Mouse (Mus musculus): ENCODE measurements at regions not wholly inside any gene's neighbourhood (a gene's known extent, or its start where the extent isn't known, plus 50 kb on each side); places are given as distances from the start of the nearest gene placed in this dataset.

DNA sequence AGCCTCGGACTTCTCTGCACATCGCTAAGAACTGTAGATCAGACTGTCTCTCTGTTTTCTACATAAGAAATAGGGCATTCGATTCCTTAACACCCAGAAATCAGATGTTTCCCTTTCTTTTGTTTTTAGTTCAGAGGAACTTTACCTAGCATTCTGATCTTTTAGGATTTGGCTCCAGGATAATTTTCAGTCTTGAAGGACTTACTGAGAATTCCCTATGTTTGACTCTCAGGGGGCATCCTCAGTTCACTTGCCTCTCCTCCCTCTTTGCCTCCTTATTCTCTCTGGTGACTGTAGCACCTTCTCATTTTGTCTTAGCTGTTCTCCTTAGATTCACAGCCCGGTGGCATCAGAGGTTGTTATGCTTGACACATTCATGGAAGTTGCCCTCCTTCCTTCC lies 123.8 kb upstream of the Cpm start:
- Histone ChIP-seq H3K9ac (ENCODE audit: low read length) (no peak overlapping the region), H3K4me1 (ENCODE audit: control insufficient read depth in 2 of 2, insufficient read depth in 2 of 2, low read length in 2 of 2) (no peaks in the 10 kb centered on the region), H3K4me3 (ENCODE audit: control insufficient read depth in 1 of 2, insufficient read depth in 1 of 2, low read depth in 1 of 2, low read length in 2 of 2) (no peak overlapping the region), H3K36me3 (ENCODE audit: control insufficient read depth, insufficient read depth, low read length) (no peaks in the 10 kb centered on the region), H3K4me2 (ENCODE audit: low read length) (no peak overlapping the region), H3K27ac (replicated peaks in 1 of 2; ENCODE audit: control insufficient read depth in 1 of 2, insufficient read depth in 1 of 2, low read depth in 2 of 2, low read length in 2 of 2) (no peak overlapping the region), H3K9me3 (ENCODE audit: control insufficient read depth, low read length) (no peaks in the 10 kb centered on the region), H3K27me3 (ENCODE audit: control insufficient read depth, insufficient read depth, low read length) (no peaks in the 10 kb centered on the region)
- 75% methylated on average over 4 of the region's 4 CpGs for WGBS
- no peak for ATAC-seq (ENCODE audit: insufficient number of reproducible peaks, insufficient read depth, low FRiP score, low read depth)

- WGBS, result 76% methylated on average over 3 of the region's 3 CpGs
- H3K36me3 ChIP-seq (ENCODE audit: control insufficient read depth, insufficient read depth, low read length), result no peaks in the 10 kb centered on the region
- H3K4me2 ChIP-seq (ENCODE audit: low read length), result no peak overlapping the region
- no peak overlapping the region for H3K27ac ChIP-seq (replicated peaks in 1 of 2; ENCODE audit: control insufficient read depth in 1 of 2, insufficient read depth in 1 of 2, low read depth in 2 of 2, low read length in 2 of 2)
- H3K4me3 ChIP-seq (ENCODE audit: control insufficient read depth in 1 of 2, insufficient read depth in 1 of 2, low read depth in 1 of 2, low read length in 2 of 2), result no peak overlapping the region
- no peak for ATAC-seq (ENCODE audit: insufficient number of reproducible peaks, insufficient read depth, low FRiP score, low read depth)
- no peaks in the 10 kb centered on the region for H3K27me3 ChIP-seq (ENCODE audit: control insufficient read depth, insufficient read depth, low read length)
- H3K9ac ChIP-seq (ENCODE audit: low read length), result no peak overlapping the region
- no peaks in the 10 kb centered on the region for H3K4me1 ChIP-seq (ENCODE audit: control insufficient read depth in 2 of 2, insufficient read depth in 2 of 2, low read length in 2 of 2)
- no peaks in the 10 kb centered on the region for H3K9me3 ChIP-seq (ENCODE audit: control insufficient read depth, low read length)
Observed at GRCm38 (mm10) chr10:117505057-117505456, 124.2 kb upstream of the Cpm start.

GRCm38 (mm10) chr10:117504267-117504902 lies 124.6 kb upstream of the Cpsf6 start:
- Histone ChIP-seq H3K4me1 (ENCODE audit: control insufficient read depth in 2 of 2, insufficient read depth in 2 of 2, low read length in 2 of 2) (no peaks in the 10 kb centered on the region), H3K4me2 (ENCODE audit: low read length) (no peak overlapping the region), H3K36me3 (ENCODE audit: control insufficient read depth, insufficient read depth, low read length) (no peaks in the 10 kb centered on the region), H3K27ac (replicated peaks in 1 of 2; ENCODE audit: control insufficient read depth in 1 of 2, insufficient read depth in 1 of 2, low read depth in 2 of 2, low read length in 2 of 2) (no peak overlapping the region), H3K9ac (ENCODE audit: low read length) (no peak overlapping the region), H3K9me3 (ENCODE audit: control insufficient read depth, low read length) (no peaks in the 10 kb centered on the region), H3K4me3 (ENCODE audit: control insufficient read depth in 1 of 2, insufficient read depth in 1 of 2, low read depth in 1 of 2, low read length in 2 of 2) (no peak overlapping the region), H3K27me3 (ENCODE audit: control insufficient read depth, insufficient read depth, low read length) (no peaks in the 10 kb centered on the region)
- ATAC-seq (ENCODE audit: insufficient number of reproducible peaks, insufficient read depth, low FRiP score, low read depth), result no peak
- WGBS, result 73% methylated on average over 5 of the region's 5 CpGs

- H3K36me3 ChIP-seq (ENCODE audit: control insufficient read depth, insufficient read depth, low read length), result no peaks in the 10 kb centered on the region
- no peaks in the 10 kb centered on the region for H3K4me1 ChIP-seq (ENCODE audit: control insufficient read depth in 2 of 2, insufficient read depth in 2 of 2, low read length in 2 of 2)
- no peak overlapping the region for H3K9ac ChIP-seq (ENCODE audit: low read length)
- no peak overlapping the region for H3K4me3 ChIP-seq (ENCODE audit: control insufficient read depth in 1 of 2, insufficient read depth in 1 of 2, low read depth in 1 of 2, low read length in 2 of 2)
- H3K4me2 ChIP-seq (ENCODE audit: low read length), result no peak overlapping the region
- ATAC-seq (ENCODE audit: insufficient number of reproducible peaks, insufficient read depth, low FRiP score, low read depth), result no peak
- no peaks in the 10 kb centered on the region for H3K27me3 ChIP-seq (ENCODE audit: control insufficient read depth, insufficient read depth, low read length)
- H3K27ac ChIP-seq (replicated peaks in 1 of 2; ENCODE audit: control insufficient read depth in 1 of 2, insufficient read depth in 1 of 2, low read depth in 2 of 2, low read length in 2 of 2), result no peak overlapping the region
- 74% methylated on average over 22 of the region's 22 CpGs for WGBS
- no peaks in the 10 kb centered on the region for H3K9me3 ChIP-seq (ENCODE audit: control insufficient read depth, low read length)
Observed at GRCm38 (mm10) chr10:117503222-117504184, 123.7 kb upstream of the Cpsf6 start.

DNA sequence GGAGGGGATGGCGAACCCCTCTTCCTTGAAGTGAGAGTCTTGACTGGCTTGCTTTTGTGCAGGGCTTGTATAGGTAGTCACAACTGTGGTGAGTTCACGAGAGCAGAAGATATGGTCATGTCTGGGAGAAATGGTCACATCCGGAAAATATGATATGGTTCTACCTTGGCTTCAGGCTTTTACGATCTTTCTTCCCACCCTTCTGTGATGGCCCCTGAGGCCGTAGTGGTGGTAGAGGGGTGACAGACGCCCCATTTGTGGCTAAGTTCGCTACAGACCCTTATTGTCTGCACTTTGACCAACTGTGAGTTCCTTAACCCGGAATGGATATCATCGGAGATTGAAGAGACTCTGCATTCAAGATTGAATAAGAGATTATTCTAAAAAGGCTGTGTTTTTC lies 122.9 kb upstream of the Cpsf6 start:
- no peak overlapping the region for H3K27ac ChIP-seq (replicated peaks in 1 of 2; ENCODE audit: control insufficient read depth in 1 of 2, insufficient read depth in 1 of 2, low read depth in 2 of 2, low read length in 2 of 2)
- no peak overlapping the region for H3K4me2 ChIP-seq (ENCODE audit: low read length)
- WGBS, result 84% methylated on average over 9 of the region's 9 CpGs
- H3K36me3 ChIP-seq (ENCODE audit: control insufficient read depth, insufficient read depth, low read length), result no peaks in the 10 kb centered on the region
- H3K4me1 ChIP-seq (ENCODE audit: control insufficient read depth in 2 of 2, insufficient read depth in 2 of 2, low read length in 2 of 2), result no peaks in the 10 kb centered on the region
- H3K27me3 ChIP-seq (ENCODE audit: control insufficient read depth, insufficient read depth, low read length), result no peaks in the 10 kb centered on the region
- no peak overlapping the region for H3K9ac ChIP-seq (ENCODE audit: low read length)
- H3K9me3 ChIP-seq (ENCODE audit: control insufficient read depth, low read length), result no peaks in the 10 kb centered on the region
- no peak overlapping the region for H3K4me3 ChIP-seq (ENCODE audit: control insufficient read depth in 1 of 2, insufficient read depth in 1 of 2, low read depth in 1 of 2, low read length in 2 of 2)
- no peak for ATAC-seq (ENCODE audit: insufficient number of reproducible peaks, insufficient read depth, low FRiP score, low read depth)

GRCm38 (mm10) chr10:117502135-117502534 lies 122.3 kb upstream of the Cpsf6 start:
- no peak overlapping the region for H3K4me2 ChIP-seq (ENCODE audit: low read length)
- ATAC-seq (ENCODE audit: insufficient number of reproducible peaks, insufficient read depth, low FRiP score, low read depth), result no peak
- 34% methylated on average over 7 of the region's 7 CpGs for WGBS

DNA sequence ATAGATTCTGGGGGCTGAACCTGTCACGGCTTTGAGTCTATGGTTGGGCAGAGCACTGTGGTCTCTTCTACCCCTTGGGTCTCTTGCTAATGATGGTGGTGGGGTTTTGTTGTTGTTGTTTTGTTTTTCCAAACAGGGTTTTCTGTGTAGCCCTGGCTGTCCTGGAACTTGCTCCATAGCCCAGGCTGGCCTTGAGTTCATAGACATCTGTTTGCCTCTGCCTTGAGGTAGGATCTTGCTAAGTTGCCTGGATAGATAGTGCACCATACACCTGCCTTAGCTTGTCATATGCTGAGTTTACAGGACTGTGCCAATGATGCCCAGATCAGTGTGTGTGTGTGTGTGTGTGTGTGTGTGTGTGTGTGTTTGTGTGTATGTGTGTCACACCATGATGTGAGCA lies 121.6 kb upstream of the Cpsf6 start:
- no peak for ATAC-seq (ENCODE audit: insufficient number of reproducible peaks, insufficient read depth, low FRiP score, low read depth)
- Histone ChIP-seq H3K4me2 (ENCODE audit: low read length) (no peak overlapping the region), H3K4me3 (ENCODE audit: control insufficient read depth in 1 of 2, insufficient read depth in 1 of 2, low read depth in 1 of 2, low read length in 2 of 2) (no peak overlapping the region), H3K27me3 (ENCODE audit: control insufficient read depth, insufficient read depth, low read length) (no peaks in the 10 kb centered on the region), H3K9me3 (ENCODE audit: control insufficient read depth, low read length) (no peaks in the 10 kb centered on the region), H3K4me1 (ENCODE audit: control insufficient read depth in 2 of 2, insufficient read depth in 2 of 2, low read length in 2 of 2) (no peaks in the 10 kb centered on the region), H3K36me3 (ENCODE audit: control insufficient read depth, insufficient read depth, low read length) (no peaks in the 10 kb centered on the region), H3K27ac (replicated peaks in 1 of 2; ENCODE audit: control insufficient read depth in 1 of 2, insufficient read depth in 1 of 2, low read depth in 2 of 2, low read length in 2 of 2) (no peak overlapping the region), H3K9ac (ENCODE audit: low read length) (no peak overlapping the region)
- 96% methylated on average over 1 of the region's 1 CpGs for WGBS

More at GRCm38 (mm10) chr10:117502135-117502534, 122.3 kb upstream of the Cpsf6 start:
- Histone ChIP-seq H3K9me3 (ENCODE audit: control insufficient read depth, low read length) (no peaks in the 10 kb centered on the region), H3K27ac (replicated peaks in 1 of 2; ENCODE audit: control insufficient read depth in 1 of 2, insufficient read depth in 1 of 2, low read depth in 2 of 2, low read length in 2 of 2) (no peak overlapping the region), H3K4me1 (ENCODE audit: control insufficient read depth in 2 of 2, insufficient read depth in 2 of 2, low read length in 2 of 2) (no peaks in the 10 kb centered on the region), H3K9ac (ENCODE audit: low read length) (no peak overlapping the region), H3K36me3 (ENCODE audit: control insufficient read depth, insufficient read depth, low read length) (no peaks in the 10 kb centered on the region), H3K4me3 (ENCODE audit: control insufficient read depth in 1 of 2, insufficient read depth in 1 of 2, low read depth in 1 of 2, low read length in 2 of 2) (no peak overlapping the region), H3K27me3 (ENCODE audit: control insufficient read depth, insufficient read depth, low read length) (no peaks in the 10 kb centered on the region)
